Mouse (Mus musculus): Measurements from ENCODE around the gene Pate2. TPM values are rescaled to one million over a fixed set of nuclear protein-coding genes. Genes with fewer than 3 reads are reported as not detected.
A peak's percentile ranks its signal among the peaks of the same experiment; 100 is the strongest.
"Not testable (repeated sequence)": the region's sequence is repeated elsewhere in the genome, so short reads cannot be mapped to it uniquely, and the experiment has no call there.

The Pate2 gene
- total and polyA plus RNA-seq, 3 experiments, result 0.06 TPM; not detected in 2

DNA sequence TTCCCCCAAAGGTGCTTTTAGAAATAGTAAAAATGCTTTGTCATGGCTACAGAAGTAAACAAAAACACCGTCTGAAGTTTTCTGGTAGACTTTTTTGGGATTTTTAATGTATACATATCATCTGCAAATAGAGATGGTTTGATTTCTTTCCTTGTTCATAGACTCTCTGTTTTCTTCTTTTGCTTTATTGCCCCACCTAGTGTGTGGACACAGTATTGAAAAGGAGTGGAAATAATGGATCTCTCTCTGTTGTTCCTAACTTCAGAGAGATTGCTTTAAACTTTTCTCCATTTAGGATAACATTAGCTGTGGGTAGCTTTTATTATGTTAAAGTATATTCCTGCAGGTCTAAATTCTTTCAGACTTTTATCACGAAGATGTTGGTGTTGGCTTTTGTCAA is 43.9 kb downstream of the Pate2 start:
- H3K27ac ChIP-seq, result no peak overlapping the region
- no peaks in the 10 kb centered on the region for H3K27me3 ChIP-seq (ENCODE audit: control insufficient read depth, insufficient read depth, low read length)
- H3K79me2 ChIP-seq (replicated peaks; ENCODE audit: control insufficient read depth, insufficient read depth, low read length), result no peaks in the 10 kb centered on the region
- DNase-seq, result no peak
- intact Hi-C loops (cut with DNase I), result no loop called here
- no peak overlapping the region for H3K9ac ChIP-seq (ENCODE audit: low read depth, low read length)
- H3K36me3 ChIP-seq (ENCODE audit: control insufficient read depth, insufficient read depth, low read length), result no peaks in the 10 kb centered on the region
- no peak overlapping the region for H3K4me3 ChIP-seq
- H3K4me1 ChIP-seq (ENCODE audit: control insufficient read depth, insufficient read depth, low read length), result no peaks in the 10 kb centered on the region
- 31% methylated on average over 2 of the region's 2 CpGs for WGBS
- TF ChIP-seq EP300 (IDR thresholded peaks at IDR 0.05; ENCODE audit: insufficient read depth, low read depth, low read length), result no peak
- TF ChIP-seq CTCF (IDR thresholded peaks at IDR 0.05), result peak; percentile 51
- TF ChIP-seq POLR2A (IDR thresholded peaks at IDR 0.05; ENCODE audit: insufficient read depth, low read depth, low read length), result no peak

- H3K36me3 ChIP-seq (ENCODE audit: control insufficient read depth, insufficient read depth, low read length); DNase-seq; H3K27me3 ChIP-seq (ENCODE audit: control insufficient read depth, insufficient read depth, low read length); H3K4me1 ChIP-seq (ENCODE audit: control insufficient read depth, insufficient read depth, low read length); intact Hi-C loops (cut with DNase I); H3K4me3 ChIP-seq; H3K9ac ChIP-seq (ENCODE audit: low read depth, low read length); H3K79me2 ChIP-seq (replicated peaks; ENCODE audit: control insufficient read depth, insufficient read depth, low read length); H3K27ac ChIP-seq: not testable (repeated sequence)
- 63% methylated on average over 2 of the region's 2 CpGs for WGBS
Observed at GRCm38 (mm10) chr9:35616784-35617183, 46.7 kb downstream of the Pate2 start.

DNA sequence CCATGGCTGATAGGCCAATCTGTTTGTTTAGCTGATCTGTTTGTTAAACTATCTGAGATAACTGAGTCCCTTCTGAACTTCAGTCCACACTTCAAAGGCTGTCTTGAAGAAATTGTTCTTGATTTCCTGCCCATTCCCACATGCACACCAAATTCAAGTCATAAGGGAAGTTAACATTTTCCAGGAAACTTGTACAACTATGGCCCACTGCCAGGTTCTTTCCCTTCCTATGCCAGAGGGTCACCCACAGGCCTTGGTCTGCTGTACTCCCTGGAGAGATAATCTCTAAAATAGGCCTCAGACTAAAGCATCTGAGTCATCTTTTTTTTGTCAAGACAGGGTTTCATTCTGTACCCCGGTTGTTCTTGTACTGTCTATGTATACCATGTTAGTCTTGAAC is 62.9 kb downstream of the Pate2 start:
- intact Hi-C loops (cut with DNase I), result no loop called here
- Histone ChIP-seq H3K4me1 (ENCODE audit: control insufficient read depth, insufficient read depth, low read length) (no peaks in the 10 kb centered on the region), H3K27ac (no peak overlapping the region), H3K4me3 (no peak overlapping the region), H3K79me2 (replicated peaks; ENCODE audit: control insufficient read depth, insufficient read depth, low read length) (no peaks in the 10 kb centered on the region), H3K9ac (ENCODE audit: low read depth, low read length) (no peak overlapping the region), H3K36me3 (ENCODE audit: control insufficient read depth, insufficient read depth, low read length) (no peaks in the 10 kb centered on the region), H3K27me3 (ENCODE audit: control insufficient read depth, insufficient read depth, low read length) (no peaks in the 10 kb centered on the region)
- TF ChIP-seq EP300 (IDR thresholded peaks at IDR 0.05; ENCODE audit: insufficient read depth, low read depth, low read length) (no peak), POLR2A (IDR thresholded peaks at IDR 0.05; ENCODE audit: insufficient read depth, low read depth, low read length) (no peak), CTCF (IDR thresholded peaks at IDR 0.05) (no peak)
- WGBS, result 57% methylated on average over 1 of the region's 1 CpGs
- no peak for DNase-seq

- no peak for TF ChIP-seq POLR2A (IDR thresholded peaks at IDR 0.05; ENCODE audit: insufficient read depth, low read depth, low read length)
- TF ChIP-seq CTCF (IDR thresholded peaks at IDR 0.05), result no peak
- TF ChIP-seq EP300 (IDR thresholded peaks at IDR 0.05; ENCODE audit: insufficient read depth, low read depth, low read length), result no peak
- no peaks in the 10 kb centered on the region for H3K4me1 ChIP-seq (ENCODE audit: control insufficient read depth, insufficient read depth, low read length)
- H3K4me3 ChIP-seq, result no peak within 1 kb of the TSS
- intact Hi-C loops (cut with DNase I), result no loop called here
- no peak within 1 kb of the TSS for H3K27ac ChIP-seq
- no peaks in the 10 kb centered on the region for H3K36me3 ChIP-seq (ENCODE audit: control insufficient read depth, insufficient read depth, low read length)
- no peak within 1 kb of the TSS for H3K9ac ChIP-seq (ENCODE audit: low read depth, low read length)
- no peak for DNase-seq
- H3K79me2 ChIP-seq (replicated peaks; ENCODE audit: control insufficient read depth, insufficient read depth, low read length), result no peaks in the 10 kb centered on the region
- 53% methylated on average over 1 of the region's 1 CpGs for WGBS
- H3K27me3 ChIP-seq (ENCODE audit: control insufficient read depth, insufficient read depth, low read length), result no peaks in the 10 kb centered on the region
Observed at GRCm38 (mm10) chr9:35648102-35648501, 78.0 kb downstream of the Pate2 start, which contains the start of gene Pate3. Gene Pate3, minus strand, starts transcription at chr9:35648202.

GRCm38 (mm10) chr9:35673557-35673956 is 103.5 kb downstream of the Pate2 start:
- intact Hi-C loops (cut with DNase I), result no loop called here
- no peak for DNase-seq
- WGBS, result 74% methylated on average over 2 of the region's 2 CpGs
- Histone ChIP-seq H3K27ac (no peak overlapping the region), H3K4me1 (ENCODE audit: control insufficient read depth, insufficient read depth, low read length) (no peaks in the 10 kb centered on the region), H3K9ac (ENCODE audit: low read depth, low read length) (no peak overlapping the region), H3K79me2 (replicated peaks; ENCODE audit: control insufficient read depth, insufficient read depth, low read length) (no peaks in the 10 kb centered on the region), H3K27me3 (ENCODE audit: control insufficient read depth, insufficient read depth, low read length) (no peaks in the 10 kb centered on the region), H3K36me3 (ENCODE audit: control insufficient read depth, insufficient read depth, low read length) (no peaks in the 10 kb centered on the region), H3K4me3 (no peak overlapping the region)
- TF ChIP-seq EP300 (IDR thresholded peaks at IDR 0.05; ENCODE audit: insufficient read depth, low read depth, low read length), result no peak
- TF ChIP-seq CTCF (IDR thresholded peaks at IDR 0.05), result no peak
- no peak for TF ChIP-seq POLR2A (IDR thresholded peaks at IDR 0.05; ENCODE audit: insufficient read depth, low read depth, low read length)

DNA sequence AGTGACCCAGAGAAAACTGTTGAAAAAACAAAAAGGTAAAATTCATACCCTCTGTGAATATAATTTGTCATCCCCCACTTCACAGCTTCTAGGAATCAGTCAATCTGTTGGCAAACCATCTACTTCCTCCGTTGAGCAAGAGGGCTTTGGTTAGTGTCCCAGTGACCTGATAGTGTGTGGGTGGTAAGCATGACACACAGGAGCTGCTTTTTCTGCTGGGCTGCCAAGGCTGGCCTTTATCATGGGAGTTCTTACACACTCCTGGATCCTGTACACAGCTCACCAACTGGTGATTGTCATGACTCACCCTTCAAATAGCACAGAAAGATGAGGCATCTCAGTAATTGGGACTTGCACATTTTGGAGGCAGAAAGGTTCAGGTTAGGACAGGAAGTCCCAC is 116.9 kb downstream of the Pate2 start, which contains the start of gene Pate1:
Gene Pate1, minus strand, starts transcription at position 378 of the 400 bp plus-strand sequence.
- Histone ChIP-seq H3K27me3 (ENCODE audit: control insufficient read depth, insufficient read depth, low read length) (no peaks in the 10 kb centered on the region), H3K27ac (no peak within 1 kb of the TSS), H3K9ac (ENCODE audit: low read depth, low read length) (no peak within 1 kb of the TSS), H3K36me3 (ENCODE audit: control insufficient read depth, insufficient read depth, low read length) (no peaks in the 10 kb centered on the region), H3K79me2 (replicated peaks; ENCODE audit: control insufficient read depth, insufficient read depth, low read length) (no peaks in the 10 kb centered on the region), H3K4me1 (ENCODE audit: control insufficient read depth, insufficient read depth, low read length) (no peaks in the 10 kb centered on the region), H3K4me3 (no peak within 1 kb of the TSS)
- no peak for DNase-seq
- TF ChIP-seq POLR2A (IDR thresholded peaks at IDR 0.05; ENCODE audit: insufficient read depth, low read depth, low read length) (no peak), EP300 (IDR thresholded peaks at IDR 0.05; ENCODE audit: insufficient read depth, low read depth, low read length) (no peak), CTCF (IDR thresholded peaks at IDR 0.05) (no peak)
- intact Hi-C loops (cut with DNase I), result no loop called here
- WGBS, result 25% methylated on average over 1 of the region's 1 CpGs

All from heart, adult 2 months (tissue).